Mouse (Mus musculus) thymus, postnatal 36 days (tissue): ENCODE data around the gene Wdr37.
"Not testable (repeated sequence)": the region's sequence is repeated elsewhere in the genome, so short reads cannot be mapped to it uniquely, and the experiment has no call there.

Experiments
- DNase-seq, 2 experiments: peaks; one replicate each; pipeline ENCODE4 v3.0.0; 2022; ENCODE audit warnings: mixed read lengths in 2 of 2

Gene Wdr37

GRCm38 (mm10) chr13:8871314-8871962 lies at the start of gene Wdr37:
Wdr37 (minus strand) TSS chr13:8871909.
- DNase-seq: no peak

- DNase-seq: not testable (repeated sequence)
Measured at GRCm38 (mm10) chr13:8913890-8914289, 42.2 kb upstream of the Wdr37 start.

- not testable (repeated sequence) for DNase-seq
Measured at GRCm38 (mm10) chr13:8905986-8906385, 34.3 kb upstream of the Wdr37 start.

GRCm38 (mm10) chr13:8888603-8889002 lies 16.9 kb upstream of the Wdr37 start:
- DNase-seq: no peak

GRCm38 (mm10) chr13:8886185-8886560 lies 14.5 kb upstream of the Wdr37 start:
- no peak for DNase-seq

GRCm38 (mm10) chr13:8885445-8886184 lies 13.9 kb upstream of the Wdr37 start, which contains the start of gene Idi1:
Idi1 (plus strand) TSS chr13:8885501.
- DNase-seq: peak; percentile 96 to 97

- not testable (repeated sequence) for DNase-seq
Measured at GRCm38 (mm10) chr13:8883870-8884269, 12.2 kb upstream of the Wdr37 start.

- DNase-seq: no peak
Measured at GRCm38 (mm10) chr13:8881611-8882010, 9.9 kb upstream of the Wdr37 start.

- no peak for DNase-seq
Measured at GRCm38 (mm10) chr13:8873776-8874175, 2.1 kb upstream of the Wdr37 start.

GRCm38 (mm10) chr13:8870510-8871313 lies 997 bp downstream of the Wdr37 start:
- DNase-seq: peak; percentile 87 to 88

- no peak for DNase-seq
Measured at GRCm38 (mm10) chr13:8870160-8870509, 1.6 kb downstream of the Wdr37 start.

GRCm38 (mm10) chr13:8869578-8870157 lies 2.0 kb downstream of the Wdr37 start:
- DNase-seq: no peak

- DNase-seq: no peak
Measured at GRCm38 (mm10) chr13:8866612-8867011, 5.1 kb downstream of the Wdr37 start.

- DNase-seq: no peak
Measured at GRCm38 (mm10) chr13:8864990-8865389, 6.7 kb downstream of the Wdr37 start.

- no peak for DNase-seq
Measured at GRCm38 (mm10) chr13:8860861-8861260, 10.8 kb downstream of the Wdr37 start.

- DNase-seq: no peak
Measured at GRCm38 (mm10) chr13:8858453-8858852, 13.3 kb downstream of the Wdr37 start.

GRCm38 (mm10) chr13:8854769-8855168 lies 16.9 kb downstream of the Wdr37 start:
- DNase-seq: no peak

- DNase-seq: no peak
Measured at GRCm38 (mm10) chr13:8853424-8853823, 18.3 kb downstream of the Wdr37 start.

- DNase-seq: no peak
Measured at GRCm38 (mm10) chr13:8849311-8849710, 22.4 kb downstream of the Wdr37 start.

GRCm38 (mm10) chr13:8847702-8848101 lies 24.0 kb downstream of the Wdr37 start:
- no peak for DNase-seq

- DNase-seq: no peak
Measured at GRCm38 (mm10) chr13:8842273-8842672, 29.4 kb downstream of the Wdr37 start.

- DNase-seq: not testable (repeated sequence)
Measured at GRCm38 (mm10) chr13:8841846-8842245, 29.9 kb downstream of the Wdr37 start.

- no peak for DNase-seq
Measured at GRCm38 (mm10) chr13:8840941-8841340, 30.8 kb downstream of the Wdr37 start.
